Mouse (Mus musculus): ENCODE measurements at regions not wholly inside any gene's neighbourhood (a gene's known extent, or its start where the extent isn't known, plus 50 kb on each side); places are given as distances from the start of the nearest gene placed in this dataset.
"Not testable (repeated sequence)": the region's sequence is repeated elsewhere in the genome, so short reads cannot be mapped to it uniquely, and the experiment has no call there.

DNA sequence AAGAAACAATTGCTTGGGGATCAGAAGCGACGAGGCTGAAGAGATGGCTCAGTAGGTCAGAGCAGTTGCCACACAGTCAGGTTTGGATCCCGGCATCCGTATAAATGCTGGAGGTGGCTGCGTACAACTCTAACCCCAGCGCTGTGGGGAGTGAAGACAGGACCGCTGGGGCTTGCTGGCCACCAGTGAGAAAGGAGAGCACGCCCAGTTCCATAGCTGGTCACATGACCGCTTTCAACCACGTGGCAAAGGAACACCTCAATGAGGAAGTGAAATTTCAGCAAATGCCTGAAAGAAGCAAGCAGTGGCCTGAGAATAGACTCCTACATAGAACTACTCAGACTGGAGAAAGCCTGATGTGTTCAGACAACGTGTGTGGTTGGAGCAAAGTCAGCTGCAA, 148.3 kb upstream of the Ipo5 start:
- Histone ChIP-seq H3K27ac (replicated peaks; ENCODE audit: insufficient read depth, low read depth, low read length) (no peak overlapping the region), H3K4me1 (ENCODE audit: control insufficient read depth, insufficient read depth, low read length) (no peaks in the 10 kb centered on the region), H3K27me3 (ENCODE audit: control insufficient read depth, insufficient read depth, low read length) (no peaks in the 10 kb centered on the region), H3K79me2 (ENCODE audit: control insufficient read depth, insufficient read depth, low read length) (no peaks in the 10 kb centered on the region), H3K36me3 (ENCODE audit: control insufficient read depth, insufficient read depth, low read length) (no peaks in the 10 kb centered on the region), H3K9ac (ENCODE audit: low read depth, low read length) (no peak overlapping the region), H3K4me3 (ENCODE audit: insufficient read depth, low read depth, low read length) (no peak overlapping the region)
- TF ChIP-seq POLR2A (IDR thresholded peaks at IDR 0.05; ENCODE audit: extremely low read depth, insufficient read depth, low read length) (no peak), CTCF (IDR thresholded peaks at IDR 0.05; ENCODE audit: low read depth, low read length) (no peak)
- WGBS, result 69% methylated on average over 11 of the region's 11 CpGs
- peak; percentile 38 for DNase-seq (ENCODE audit: extremely low read depth, low read depth, low spot score)

DNA sequence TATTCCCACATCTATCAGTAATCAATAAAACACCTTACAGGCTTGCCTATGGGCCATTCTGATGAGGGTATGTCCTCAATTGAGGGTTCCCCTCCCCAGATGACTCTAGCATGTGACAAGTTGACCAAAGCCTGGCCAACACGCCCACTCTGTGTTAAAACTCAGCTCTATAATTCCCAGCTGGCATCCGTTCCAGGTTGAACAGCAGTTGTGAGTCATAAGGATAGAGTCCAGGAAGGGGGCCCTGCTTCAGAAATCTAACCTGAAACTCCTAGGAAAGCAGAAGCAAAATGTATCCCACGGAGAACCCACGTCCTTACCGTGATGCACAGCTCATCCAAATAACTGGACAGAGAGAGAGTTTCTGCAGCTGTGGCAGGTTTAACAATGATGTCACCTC, 147.2 kb upstream of the Ipo5 start:
- TF ChIP-seq POLR2A (IDR thresholded peaks at IDR 0.05; ENCODE audit: extremely low read depth, insufficient read depth, low read length), result no peak
- TF ChIP-seq CTCF (IDR thresholded peaks at IDR 0.05; ENCODE audit: low read depth, low read length), result no peak
- no peak overlapping the region for H3K27ac ChIP-seq (replicated peaks; ENCODE audit: insufficient read depth, low read depth, low read length)
- no peaks in the 10 kb centered on the region for H3K4me1 ChIP-seq (ENCODE audit: control insufficient read depth, insufficient read depth, low read length)
- H3K9ac ChIP-seq (ENCODE audit: low read depth, low read length), result no peak overlapping the region
- 86% methylated on average over 5 of the region's 5 CpGs for WGBS
- no peaks in the 10 kb centered on the region for H3K79me2 ChIP-seq (ENCODE audit: control insufficient read depth, insufficient read depth, low read length)
- no peaks in the 10 kb centered on the region for H3K27me3 ChIP-seq (ENCODE audit: control insufficient read depth, insufficient read depth, low read length)
- H3K36me3 ChIP-seq (ENCODE audit: control insufficient read depth, insufficient read depth, low read length), result no peaks in the 10 kb centered on the region
- no peak overlapping the region for H3K4me3 ChIP-seq (ENCODE audit: insufficient read depth, low read depth, low read length)
- no peak for DNase-seq (ENCODE audit: extremely low read depth, low read depth, low spot score)

DNA sequence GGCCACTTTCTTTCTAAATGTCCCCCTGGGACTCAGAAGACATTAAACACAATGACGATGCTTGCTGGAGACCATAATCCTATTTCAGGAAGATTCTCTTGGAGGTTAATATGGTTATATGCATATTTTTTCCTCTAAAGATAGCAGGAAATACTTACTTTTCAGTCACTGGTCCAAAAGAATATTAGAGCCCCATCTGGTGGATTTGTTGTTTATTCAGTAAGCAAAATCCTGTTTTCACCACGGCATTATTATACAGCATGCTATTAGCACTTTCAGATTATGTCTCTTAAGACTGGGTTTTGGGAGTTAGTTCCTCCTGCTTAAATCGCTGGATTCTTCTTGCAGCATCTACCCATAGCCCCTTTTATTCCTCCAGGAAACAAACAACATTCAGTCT, 146.6 kb upstream of the Ipo5 start:
- no peaks in the 10 kb centered on the region for H3K27me3 ChIP-seq (ENCODE audit: control insufficient read depth, insufficient read depth, low read length)
- no peaks in the 10 kb centered on the region for H3K79me2 ChIP-seq (ENCODE audit: control insufficient read depth, insufficient read depth, low read length)
- no peaks in the 10 kb centered on the region for H3K4me1 ChIP-seq (ENCODE audit: control insufficient read depth, insufficient read depth, low read length)
- peak; percentile 13 for DNase-seq (ENCODE audit: extremely low read depth, low read depth, low spot score)
- no peak overlapping the region for H3K9ac ChIP-seq (ENCODE audit: low read depth, low read length)
- H3K4me3 ChIP-seq (ENCODE audit: insufficient read depth, low read depth, low read length), result no peak overlapping the region
- no peak overlapping the region for H3K27ac ChIP-seq (replicated peaks; ENCODE audit: insufficient read depth, low read depth, low read length)
- WGBS, result 58% methylated on average over 3 of the region's 3 CpGs
- H3K36me3 ChIP-seq (ENCODE audit: control insufficient read depth, insufficient read depth, low read length), result no peaks in the 10 kb centered on the region
- no peak for TF ChIP-seq POLR2A (IDR thresholded peaks at IDR 0.05; ENCODE audit: extremely low read depth, insufficient read depth, low read length)
- TF ChIP-seq CTCF (IDR thresholded peaks at IDR 0.05; ENCODE audit: low read depth, low read length), result 0 out of 2 replicates have a peak, but pooled peaks have one; percentile 3

DNA sequence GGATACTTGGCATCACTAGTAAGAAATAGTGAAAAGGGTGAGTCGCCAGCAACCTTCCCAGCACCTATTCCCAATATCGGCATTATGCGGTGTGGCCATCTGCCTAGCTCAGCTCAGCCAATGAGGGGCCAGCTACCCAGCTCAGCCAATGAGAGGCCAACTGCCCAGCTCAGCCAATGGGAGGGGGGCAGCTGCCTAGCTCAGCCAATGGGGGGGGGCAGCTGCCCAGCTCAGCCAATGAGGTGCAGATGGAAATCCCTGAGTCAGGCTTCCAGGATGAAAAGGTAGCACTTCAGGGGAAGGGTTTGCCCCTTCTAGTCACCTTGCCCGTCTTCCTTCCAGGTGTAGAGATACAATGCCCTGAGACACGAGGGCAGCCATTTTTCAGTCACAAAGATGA, 144.6 kb upstream of the Ipo5 start:
- 95% methylated on average over 5 of the region's 5 CpGs for WGBS
- DNase-seq (ENCODE audit: extremely low read depth, low read depth, low spot score), result no peak
- H3K36me3 ChIP-seq (ENCODE audit: control insufficient read depth, insufficient read depth, low read length), result no peaks in the 10 kb centered on the region
- H3K4me1 ChIP-seq (ENCODE audit: control insufficient read depth, insufficient read depth, low read length), result no peaks in the 10 kb centered on the region
- no peak overlapping the region for H3K4me3 ChIP-seq (ENCODE audit: insufficient read depth, low read depth, low read length)
- no peaks in the 10 kb centered on the region for H3K79me2 ChIP-seq (ENCODE audit: control insufficient read depth, insufficient read depth, low read length)
- no peak overlapping the region for H3K27ac ChIP-seq (replicated peaks; ENCODE audit: insufficient read depth, low read depth, low read length)
- TF ChIP-seq CTCF (IDR thresholded peaks at IDR 0.05; ENCODE audit: low read depth, low read length), result no peak
- TF ChIP-seq POLR2A (IDR thresholded peaks at IDR 0.05; ENCODE audit: extremely low read depth, insufficient read depth, low read length), result no peak
- H3K9ac ChIP-seq (ENCODE audit: low read depth, low read length), result no peak overlapping the region
- H3K27me3 ChIP-seq (ENCODE audit: control insufficient read depth, insufficient read depth, low read length), result no peaks in the 10 kb centered on the region

DNA sequence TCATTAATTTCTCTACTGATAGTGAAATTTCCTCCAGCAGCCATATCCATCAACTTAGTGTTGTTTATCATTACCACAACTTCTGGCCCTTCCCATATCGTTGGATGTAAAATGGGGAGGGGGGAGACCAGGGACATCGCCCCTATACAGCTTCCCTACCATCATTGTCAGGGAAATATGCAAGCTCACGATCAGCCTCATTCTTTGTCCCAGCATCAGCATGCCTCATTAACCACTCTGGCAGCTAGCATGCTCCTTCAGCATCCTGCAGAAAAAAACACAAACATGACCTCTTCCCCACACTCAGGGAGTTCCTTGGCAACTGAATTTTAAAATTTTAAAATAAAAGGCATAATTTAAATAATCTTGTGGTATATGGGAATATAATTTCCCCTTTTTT, 140.4 kb upstream of the Ipo5 start:
- H3K36me3 ChIP-seq (ENCODE audit: control insufficient read depth, insufficient read depth, low read length), result no peaks in the 10 kb centered on the region
- TF ChIP-seq POLR2A (IDR thresholded peaks at IDR 0.05; ENCODE audit: extremely low read depth, insufficient read depth, low read length) (no peak), CTCF (IDR thresholded peaks at IDR 0.05; ENCODE audit: low read depth, low read length) (no peak)
- H3K9ac ChIP-seq (ENCODE audit: low read depth, low read length), result no peak overlapping the region
- H3K4me1 ChIP-seq (ENCODE audit: control insufficient read depth, insufficient read depth, low read length), result no peaks in the 10 kb centered on the region
- 86% methylated on average over 3 of the region's 3 CpGs for WGBS
- DNase-seq (ENCODE audit: extremely low read depth, low read depth, low spot score), result no peak
- H3K4me3 ChIP-seq (ENCODE audit: insufficient read depth, low read depth, low read length), result no peak overlapping the region
- H3K79me2 ChIP-seq (ENCODE audit: control insufficient read depth, insufficient read depth, low read length), result no peaks in the 10 kb centered on the region
- no peak overlapping the region for H3K27ac ChIP-seq (replicated peaks; ENCODE audit: insufficient read depth, low read depth, low read length)
- H3K27me3 ChIP-seq (ENCODE audit: control insufficient read depth, insufficient read depth, low read length), result no peaks in the 10 kb centered on the region

DNA sequence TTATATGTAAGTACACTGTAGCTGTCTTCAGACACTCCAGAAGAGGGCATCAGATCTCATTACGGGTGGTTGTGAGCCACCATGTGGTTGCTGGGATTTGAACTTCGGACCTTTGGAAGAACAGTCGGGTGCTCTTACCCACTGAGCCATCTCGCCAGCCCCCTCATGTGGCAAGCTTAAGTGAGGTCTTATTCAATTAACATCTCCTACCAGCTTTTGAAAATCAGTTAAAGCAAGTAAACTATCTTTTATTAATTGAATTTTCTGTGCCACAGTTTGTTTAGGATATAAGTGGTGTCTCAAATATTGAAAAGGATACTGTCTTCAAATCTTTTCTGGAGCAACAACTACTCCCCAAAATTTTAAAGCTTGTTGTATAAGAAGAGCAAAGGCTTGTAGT, 138.0 kb upstream of the Ipo5 start:
- not testable (repeated sequence) for H3K4me1 ChIP-seq (ENCODE audit: control insufficient read depth, insufficient read depth, low read length); H3K27me3 ChIP-seq (ENCODE audit: control insufficient read depth, insufficient read depth, low read length); H3K79me2 ChIP-seq (ENCODE audit: control insufficient read depth, insufficient read depth, low read length); DNase-seq (ENCODE audit: extremely low read depth, low read depth, low spot score); H3K36me3 ChIP-seq (ENCODE audit: control insufficient read depth, insufficient read depth, low read length); H3K27ac ChIP-seq (replicated peaks; ENCODE audit: insufficient read depth, low read depth, low read length); H3K9ac ChIP-seq (ENCODE audit: low read depth, low read length); H3K4me3 ChIP-seq (ENCODE audit: insufficient read depth, low read depth, low read length)
- 78% methylated on average over 4 of the region's 4 CpGs for WGBS

All from liver, adult 2 months (tissue).